Mouse (Mus musculus) midbrain, embryonic 10.5 days (tissue): ENCODE measurements at regions not wholly inside any gene's neighbourhood (a gene's known extent, or its start where the extent isn't known, plus 50 kb on each side); places are given as distances from the start of the nearest gene placed in this dataset.
A peak's percentile ranks its signal among the peaks of the same experiment; 100 is the strongest.

Source experiments
- DNase-seq: peaks from one replicate; pipeline ENCODE4 v3.0.0-alpha.2; 2017; ENCODE audit warnings: low spot score
- H3K27ac ChIP-seq: fragments of 300-500 bp; sonication (generic); replicated peaks from 2 replicates; pipeline ENCODE4 v1.5.1; 2016; ENCODE audit warnings: mild to moderate bottlenecking
- H3K27me3 ChIP-seq: fragments of 300-500 bp; sonication (generic); 2 replicates; pipeline ENCODE4 v1.6.1; 2016; ENCODE audit warnings: low read depth, mild to moderate bottlenecking; ENCODE audit not compliant: poor library complexity, severe bottlenecking
- H3K36me3 ChIP-seq: fragments of 300-500 bp; sonication (generic); 2 replicates; pipeline ENCODE4 v1.6.1; 2016; ENCODE audit warnings: mild to moderate bottlenecking, moderate library complexity
- H3K4me1 ChIP-seq: fragments of 300-500 bp; sonication (generic); 2 replicates; pipeline ENCODE4 v1.6.1; 2016
- H3K4me3 ChIP-seq: fragments of 300-500 bp; sonication (generic); 2 replicates; pipeline ENCODE4 v1.5.1; 2016; ENCODE audit warnings: mild to moderate bottlenecking, moderate library complexity
- H3K9me3 ChIP-seq: fragments of 300-500 bp; sonication (generic); replicated peaks from 2 replicates; pipeline ENCODE4 v1.6.1; 2016; ENCODE audit warnings: mild to moderate bottlenecking
- WGBS: fragments of 180-500 bp; shearing (Covaris S2); methylation state at CpG from one replicate; pipeline ENCODE4 v1.1.7; 2016; 5-methylcytosine and 5-hydroxymethylcytosine counted together

- Histone ChIP-seq H3K27me3 (no peaks in the 10 kb centered on the region; the same call in 1 of the 2 replicates), H3K36me3 (no peaks in the 10 kb centered on the region), H3K4me1 (peaks cover 54% of the 10 kb centered on the region), H3K4me3 (no peak overlapping the region), H3K27ac (no peak overlapping the region), H3K9me3 (no peaks in the 10 kb centered on the region)
- no peak for DNase-seq
- 84% methylated on average over 2 of the region's 2 CpGs for WGBS
These were observed 244.4 kb downstream of the Irs2 start for GRCm38 (mm10) chr8:10763907-10764306.

- Histone ChIP-seq H3K27me3 (peaks cover 8% of the 10 kb centered on the region; the same call in 1 of the 2 replicates), H3K9me3 (no peaks in the 10 kb centered on the region), H3K4me1 (peaks cover 46% of the 10 kb centered on the region), H3K36me3 (no peaks in the 10 kb centered on the region), H3K27ac (peak overlapping the region; percentile 96), H3K4me3 (peak overlapping the region; percentile 38; the same call in 1 of the 2 replicates)
- no peak for DNase-seq
- WGBS, result 46% methylated on average over 11 of the region's 11 CpGs
These were observed 246.5 kb downstream of the Irs2 start for GRCm38 (mm10) chr8:10761694-10762305.

- peaks cover 45% of the 10 kb centered on the region for H3K4me1 ChIP-seq
- 0 out of 2 replicates have a peak, but pooled peaks cover 10% of the 10 kb centered on the region for H3K27me3 ChIP-seq
- no peaks in the 10 kb centered on the region for H3K36me3 ChIP-seq
- H3K9me3 ChIP-seq, result no peaks in the 10 kb centered on the region
- H3K27ac ChIP-seq, result peak overlapping the region; percentile 96
- 7% methylated on average over 17 of the region's 17 CpGs for WGBS
- peak overlapping the region; percentile 38 for H3K4me3 ChIP-seq
- peak; percentile 89 for DNase-seq
These were observed 247.2 kb downstream of the Irs2 start for GRCm38 (mm10) chr8:10760851-10761693.

GRCm38 (mm10) chr8:10760231-10760630 is 248.0 kb downstream of the Irs2 start:
- Histone ChIP-seq H3K4me3 (peak overlapping the region; percentile 38; the same call in 1 of the 2 replicates), H3K9me3 (no peaks in the 10 kb centered on the region), H3K4me1 (peaks cover 45% of the 10 kb centered on the region), H3K27ac (peak overlapping the region; percentile 96), H3K36me3 (no peaks in the 10 kb centered on the region), H3K27me3 (0 out of 2 replicates have a peak, but pooled peaks cover 10% of the 10 kb centered on the region)
- WGBS, result 55% methylated on average over 6 of the region's 6 CpGs
- DNase-seq, result no peak

GRCm38 (mm10) chr8:10758151-10758550 is 250.1 kb downstream of the Irs2 start:
- H3K9me3 ChIP-seq, result no peaks in the 10 kb centered on the region
- WGBS, result 87% methylated on average over 4 of the region's 4 CpGs
- no peaks in the 10 kb centered on the region for H3K36me3 ChIP-seq
- H3K4me1 ChIP-seq, result peaks cover 62% of the 10 kb centered on the region
- H3K27ac ChIP-seq, result no peak overlapping the region
- no peak for DNase-seq
- no peak overlapping the region for H3K4me3 ChIP-seq
- H3K27me3 ChIP-seq, result 0 out of 2 replicates have a peak, but pooled peaks cover 10% of the 10 kb centered on the region

GRCm38 (mm10) chr8:10754986-10755308 is 253.3 kb downstream of the Irs2 start:
- 0 out of 2 replicates have a peak, but pooled peaks cover 10% of the 10 kb centered on the region for H3K27me3 ChIP-seq
- H3K4me1 ChIP-seq, result peaks cover 34% of the 10 kb centered on the region
- no peak overlapping the region for H3K4me3 ChIP-seq
- no peak for DNase-seq
- 90% methylated on average over 4 of the region's 4 CpGs for WGBS
- no peaks in the 10 kb centered on the region for H3K9me3 ChIP-seq
- H3K27ac ChIP-seq, result peak overlapping the region; percentile 62
- no peaks in the 10 kb centered on the region for H3K36me3 ChIP-seq

GRCm38 (mm10) chr8:10754232-10754985 is 253.8 kb downstream of the Irs2 start:
- H3K36me3 ChIP-seq, result no peaks in the 10 kb centered on the region
- no peaks in the 10 kb centered on the region for H3K9me3 ChIP-seq
- WGBS, result 74% methylated on average over 13 of the region's 13 CpGs
- no peak for DNase-seq
- H3K27me3 ChIP-seq, result 0 out of 2 replicates have a peak, but pooled peaks cover 10% of the 10 kb centered on the region
- H3K4me1 ChIP-seq, result peaks cover 29% of the 10 kb centered on the region
- peak overlapping the region; percentile 62 for H3K27ac ChIP-seq
- H3K4me3 ChIP-seq, result no peak overlapping the region

GRCm38 (mm10) chr8:10753056-10753455 is 255.2 kb downstream of the Irs2 start:
- 76% methylated on average over 6 of the region's 6 CpGs for WGBS
- peak overlapping the region; percentile 42; the same call in 1 of the 2 replicates for H3K27ac ChIP-seq
- H3K9me3 ChIP-seq, result peaks cover 6% of the 10 kb centered on the region; the same call in 1 of the 2 replicates

GRCm38 (mm10) chr8:10747150-10747549 is 261.1 kb downstream of the Irs2 start:
- H3K27me3 ChIP-seq, result peaks cover 5% of the 10 kb centered on the region; the same call in 1 of the 2 replicates
- H3K4me3 ChIP-seq, result no peak overlapping the region
- H3K36me3 ChIP-seq, result no peaks in the 10 kb centered on the region
- no peak for DNase-seq
- peaks cover 11% of the 10 kb centered on the region; the same call in 1 of the 2 replicates for H3K9me3 ChIP-seq
- 78% methylated on average over 2 of the region's 2 CpGs for WGBS
- H3K4me1 ChIP-seq, result peaks cover 33% of the 10 kb centered on the region
- no peak overlapping the region for H3K27ac ChIP-seq

More at GRCm38 (mm10) chr8:10753056-10753455, 255.2 kb downstream of the Irs2 start:
- Histone ChIP-seq H3K4me3 (no peak overlapping the region), H3K36me3 (no peaks in the 10 kb centered on the region), H3K27me3 (0 out of 2 replicates have a peak, but pooled peaks cover 10% of the 10 kb centered on the region), H3K4me1 (peaks cover 24% of the 10 kb centered on the region)
- DNase-seq, result no peak

GRCm38 (mm10) chr8:10743241-10743640 is 265.0 kb downstream of the Irs2 start:
- Histone ChIP-seq H3K27ac (no peak overlapping the region), H3K4me3 (no peak overlapping the region), H3K4me1 (peaks cover 45% of the 10 kb centered on the region), H3K9me3 (peaks cover 7% of the 10 kb centered on the region; the same call in 1 of the 2 replicates), H3K27me3 (peaks cover 5% of the 10 kb centered on the region; the same call in 1 of the 2 replicates), H3K36me3 (no peaks in the 10 kb centered on the region)
- no peak for DNase-seq
- WGBS, result 75% methylated on average over 6 of the region's 6 CpGs

- Histone ChIP-seq H3K9me3 (no peaks in the 10 kb centered on the region), H3K36me3 (no peaks in the 10 kb centered on the region), H3K4me1 (peaks cover 40% of the 10 kb centered on the region), H3K4me3 (no peak overlapping the region), H3K27ac (peak overlapping the region; percentile 43; the same call in 1 of the 2 replicates), H3K27me3 (peaks cover 5% of the 10 kb centered on the region; the same call in 1 of the 2 replicates)
- DNase-seq, result no peak
- WGBS, result 96% methylated on average over 3 of the region's 3 CpGs
These were observed 267.4 kb downstream of the Irs2 start for GRCm38 (mm10) chr8:10740837-10741236.

- no peak for DNase-seq
- H3K9me3 ChIP-seq, result no peaks in the 10 kb centered on the region
- peaks cover 25% of the 10 kb centered on the region for H3K4me1 ChIP-seq
- 62% methylated on average over 11 of the region's 11 CpGs for WGBS
- no peak overlapping the region for H3K4me3 ChIP-seq
- H3K27ac ChIP-seq, result peak overlapping the region; percentile 75
- H3K36me3 ChIP-seq, result no peaks in the 10 kb centered on the region
- peaks cover 4% of the 10 kb centered on the region; the same call in 1 of the 2 replicates for H3K27me3 ChIP-seq
These were observed 269.7 kb downstream of the Irs2 start for GRCm38 (mm10) chr8:10738486-10739081.
